Mouse (Mus musculus) lung, postnatal 10 days (tissue): ENCODE measurements around the gene Ctnna3.
"Not testable (repeated sequence)": the region's sequence is repeated elsewhere in the genome, so short reads cannot be mapped to it uniquely, and the experiment has no call there.

Experiments
- DNase-seq: peaks from one replicate; pipeline ENCODE4 v3.0.0; 2021

The Ctnna3 gene

DNA sequence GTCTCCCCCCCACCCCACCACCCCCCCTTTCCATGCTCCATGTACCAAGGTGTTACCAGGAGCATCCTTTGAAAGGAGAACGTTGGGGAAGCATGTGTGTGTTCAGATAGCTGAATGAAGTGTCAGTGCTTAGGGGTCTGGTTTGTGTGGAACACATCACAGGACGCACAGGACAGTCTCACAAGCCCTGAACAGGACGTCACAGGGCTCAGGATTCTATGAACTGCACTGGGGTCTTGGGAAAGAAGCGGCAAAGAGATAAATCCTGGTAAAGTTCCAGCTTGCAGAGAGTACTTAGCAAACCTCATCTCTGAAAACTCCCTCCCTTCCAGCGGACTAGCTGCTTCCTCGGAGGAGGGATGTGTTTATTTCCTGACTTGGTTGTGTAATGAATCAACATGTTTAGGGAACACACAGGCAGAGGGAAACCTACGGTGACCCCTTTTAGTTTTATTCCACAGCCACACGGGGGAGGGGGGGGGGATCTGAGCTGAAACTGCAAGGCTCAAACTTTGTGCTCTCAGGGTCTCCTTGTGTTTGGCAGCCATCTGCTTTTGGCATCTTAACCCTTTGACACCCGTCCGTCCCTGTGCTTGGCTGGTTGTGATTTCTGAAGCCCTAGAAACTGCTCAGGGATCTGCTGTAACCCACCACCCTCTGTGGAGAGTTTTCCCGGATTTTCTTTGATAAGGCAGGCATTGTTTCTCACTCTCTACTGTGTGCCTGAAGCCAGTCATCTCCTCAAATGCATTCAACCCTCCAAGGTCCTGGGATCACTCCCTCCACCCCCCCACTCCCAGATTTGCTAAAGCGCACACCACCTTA is 656.9 kb downstream of the Ctnna3 start:
- DNase-seq, result no peak

- no peak for DNase-seq
These were observed 657.6 kb downstream of the Ctnna3 start for GRCm38 (mm10) chr10:64087521-64087920.

GRCm38 (mm10) chr10:64087936-64088773 is 658.3 kb downstream of the Ctnna3 start:
- no peak for DNase-seq

- no peak for DNase-seq
These were observed 659.0 kb downstream of the Ctnna3 start for GRCm38 (mm10) chr10:64088774-64089460.

GRCm38 (mm10) chr10:64089680-64090460 is 660.0 kb downstream of the Ctnna3 start, which contains the start of gene Lrrtm3:
Lrrtm3 (minus strand) TSS chr10:64090277.
- DNase-seq, result peak; percentile 67

- DNase-seq, result no peak
These were observed 666.6 kb downstream of the Ctnna3 start for GRCm38 (mm10) chr10:64096532-64096931.

- DNase-seq, result no peak
These were observed 685.3 kb downstream of the Ctnna3 start for GRCm38 (mm10) chr10:64115246-64115645.

- DNase-seq, result no peak
These were observed 688.9 kb downstream of the Ctnna3 start for GRCm38 (mm10) chr10:64118833-64119232.

- no peak for DNase-seq
These were observed 700.7 kb downstream of the Ctnna3 start for GRCm38 (mm10) chr10:64130397-64131150.

DNA sequence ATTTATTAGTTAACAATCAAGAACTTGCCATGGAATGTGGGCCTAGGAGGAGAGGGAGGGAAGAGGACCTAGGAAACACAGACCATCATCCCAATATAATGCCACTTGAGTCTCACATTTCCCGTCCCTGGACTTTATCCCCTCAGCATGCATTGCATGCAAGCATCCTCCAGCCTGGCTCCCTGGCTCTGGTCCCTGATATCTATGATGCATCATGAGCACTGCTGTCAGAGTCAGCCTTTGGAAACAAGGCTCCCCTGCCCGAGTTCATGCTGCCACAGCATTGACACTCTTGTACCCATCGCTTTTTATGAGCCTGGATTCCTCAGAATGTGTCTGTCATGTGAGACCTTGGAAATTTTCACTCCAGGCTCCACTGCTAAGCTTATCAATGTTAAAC is 703.6 kb downstream of the Ctnna3 start:
- no peak for DNase-seq

GRCm38 (mm10) chr10:64135481-64135880 is 705.6 kb downstream of the Ctnna3 start:
- no peak for DNase-seq

DNA sequence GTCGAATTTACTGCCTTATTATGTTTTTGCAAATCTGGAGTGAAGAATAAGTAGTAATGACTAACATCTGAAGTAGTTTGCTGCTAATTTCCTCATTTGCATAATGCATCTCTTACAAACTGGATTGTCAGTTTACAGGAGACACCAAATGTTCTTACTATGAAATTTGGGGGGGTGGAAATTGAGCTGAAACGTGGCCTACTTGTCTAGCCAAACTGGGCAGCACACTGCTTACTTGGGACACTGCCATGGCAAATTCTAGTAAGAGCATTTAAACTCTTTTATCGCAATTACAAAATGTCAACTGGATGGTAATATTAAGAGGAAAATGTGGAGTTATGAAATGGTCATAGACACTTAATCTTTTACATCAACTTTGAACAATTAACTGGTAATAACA is 716.6 kb downstream of the Ctnna3 start:
- DNase-seq, result no peak

- DNase-seq, result no peak
These were observed 751.8 kb downstream of the Ctnna3 start for GRCm38 (mm10) chr10:64181696-64182095.

- DNase-seq, result no peak
These were observed 752.8 kb downstream of the Ctnna3 start for GRCm38 (mm10) chr10:64182731-64183130.

DNA sequence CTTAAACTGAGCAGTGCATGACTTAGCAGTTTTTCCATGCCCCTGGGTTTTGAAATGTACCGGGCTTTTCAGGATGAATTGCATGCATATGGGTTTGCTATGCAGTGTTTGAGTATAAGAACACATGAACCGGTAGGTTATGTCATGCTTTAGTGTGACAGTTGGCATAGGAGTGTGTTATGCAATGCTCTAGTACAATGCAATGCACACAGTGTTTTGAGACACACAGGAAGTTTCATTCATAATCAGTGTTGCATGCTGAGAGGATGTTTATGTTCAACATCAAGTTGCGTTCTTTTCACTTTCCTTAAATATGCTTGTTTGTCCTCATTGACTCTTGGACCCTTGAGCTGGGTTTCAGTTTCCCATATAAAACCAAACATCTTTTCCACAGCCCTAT is 758.1 kb downstream of the Ctnna3 start:
- no peak for DNase-seq

DNA sequence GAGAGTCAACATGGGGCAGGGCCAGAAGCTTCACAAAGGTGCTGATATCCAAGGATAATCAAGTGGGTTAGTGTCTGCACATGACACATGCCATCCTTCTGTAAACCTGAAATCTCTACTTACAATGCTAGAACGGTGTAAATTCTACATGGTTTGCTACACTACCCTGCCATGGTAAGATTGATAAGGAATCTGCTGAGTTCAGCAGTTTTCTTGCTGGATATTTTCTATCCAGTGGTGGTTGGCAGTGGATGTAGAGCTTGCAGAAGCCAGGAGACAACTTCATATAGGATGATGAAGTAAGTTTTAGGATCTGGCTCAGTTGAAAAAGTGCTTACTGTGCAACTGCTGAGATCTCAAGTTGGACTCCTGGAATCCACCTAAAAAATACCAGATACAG is 767.7 kb downstream of the Ctnna3 start:
- no peak for DNase-seq

GRCm38 (mm10) chr10:64215632-64216031 is 785.7 kb downstream of the Ctnna3 start:
- DNase-seq, result no peak

DNA sequence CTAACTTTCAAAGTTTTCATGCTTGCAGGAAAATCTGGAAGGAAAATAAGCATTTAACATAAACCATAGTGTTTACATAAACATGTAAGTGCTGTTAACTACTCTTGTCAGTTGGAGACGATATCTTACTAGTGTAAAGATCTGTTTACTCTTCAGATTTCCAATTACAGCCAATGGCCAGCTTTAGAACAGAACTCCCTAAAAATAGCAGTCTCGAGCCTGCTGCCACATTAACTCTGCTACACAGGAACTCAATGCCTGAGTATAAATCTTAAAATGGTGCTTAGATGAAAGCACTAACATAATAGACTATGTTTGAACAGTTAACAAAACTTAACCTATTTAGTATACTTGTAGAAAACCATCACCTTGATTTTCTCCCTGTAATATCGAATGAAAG is 793.1 kb downstream of the Ctnna3 start:
- DNase-seq, result no peak

DNA sequence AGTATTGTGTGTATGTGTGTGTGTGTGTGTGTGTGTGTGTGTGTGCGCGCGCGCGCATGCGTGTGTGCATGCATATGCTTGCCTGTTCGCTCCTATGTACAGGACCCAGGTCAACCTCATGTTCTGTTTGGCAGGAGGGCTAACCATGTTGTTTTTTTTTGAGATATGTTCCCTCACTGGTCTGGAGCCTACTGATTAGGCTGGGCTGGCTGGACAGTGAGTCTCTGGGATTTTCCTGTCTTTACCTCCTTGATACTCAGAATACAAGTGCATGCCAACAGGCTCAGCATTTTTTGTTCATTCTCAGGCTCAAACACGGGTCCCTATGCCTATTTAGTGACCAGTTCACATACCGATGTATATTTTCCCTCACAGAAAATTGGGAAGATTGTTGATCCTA is 794.1 kb downstream of the Ctnna3 start:
- DNase-seq, result no peak

- no peak for DNase-seq
These were observed 794.5 kb downstream of the Ctnna3 start for GRCm38 (mm10) chr10:64224424-64224823.

DNA sequence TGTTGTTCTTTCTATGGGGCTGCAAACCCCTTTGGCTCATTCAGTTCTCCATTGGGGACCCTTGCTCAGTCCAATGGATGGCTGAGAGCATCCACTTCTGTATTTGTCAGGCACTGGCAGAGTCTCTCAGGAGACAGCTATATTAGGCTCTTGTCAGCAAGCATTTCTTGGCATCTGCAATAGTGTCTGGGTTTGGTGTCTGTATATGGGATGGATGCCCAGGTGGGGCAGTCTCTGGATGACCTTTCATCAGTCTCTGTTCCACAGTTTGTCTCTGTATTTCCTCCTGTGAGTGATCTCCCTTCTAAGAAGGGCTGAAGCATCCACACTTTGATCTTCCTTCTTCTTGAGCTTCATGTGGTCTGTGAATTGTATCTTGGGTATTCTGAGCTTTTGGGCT is 795.9 kb downstream of the Ctnna3 start:
- not testable (repeated sequence) for DNase-seq

- no peak for DNase-seq
These were observed 813.5 kb downstream of the Ctnna3 start for GRCm38 (mm10) chr10:64243421-64243820.
